Mouse (Mus musculus) lung, embryonic 14.5 days (tissue): ENCODE measurements around the gene Gm20388. TPM values are rescaled to one million over a fixed set of nuclear protein-coding genes. Genes with fewer than 3 reads are reported as not detected.

Experiments used
- ATAC-seq: fragments of 200-750 bp; cut with Nextera tagmentation; 2 replicates; pipeline ENCODE4 v1.8.0; 2017; ENCODE audit warnings: mild to moderate bottlenecking, moderate TSS enrichment, moderate library complexity; ENCODE audit not compliant: insufficient read depth
- DNase-seq: peaks from one replicate; pipeline ENCODE4 v3.0.0-alpha.2; 2015
- H3K27ac ChIP-seq: fragments of 300-500 bp; sonication (generic); 2 replicates; pipeline ENCODE4 v1.5.1; 2014; ENCODE audit warnings: low read depth, mild to moderate bottlenecking, moderate library complexity
- H3K27me3 ChIP-seq: fragments of 300-500 bp; sonication (generic); 2 replicates; pipeline ENCODE4 v1.6.1; 2014; ENCODE audit warnings: low read length, control low read depth; ENCODE audit not compliant: insufficient read depth
- H3K36me3 ChIP-seq: fragments of 300-500 bp; sonication (generic); 2 replicates; pipeline ENCODE4 v1.6.1; 2014; ENCODE audit warnings: control low read depth; ENCODE audit not compliant: insufficient read depth
- H3K4me1 ChIP-seq: fragments of 300-500 bp; sonication (generic); 2 replicates; pipeline ENCODE4 v1.6.1; 2014; ENCODE audit warnings: antibody characterized with exemption, control low read depth; ENCODE audit not compliant: insufficient read depth
- H3K4me2 ChIP-seq: fragments of 300-500 bp; sonication (generic); 2 replicates; pipeline ENCODE4 v1.6.1; 2014; ENCODE audit warnings: mild to moderate bottlenecking
- H3K4me3 ChIP-seq: fragments of 300-500 bp; sonication (generic); 2 replicates; pipeline ENCODE4 v1.5.1; 2014; ENCODE audit warnings: low read depth, low read length
- H3K9ac ChIP-seq: fragments of 300-500 bp; sonication (generic); 2 replicates; pipeline ENCODE4 v1.6.1; 2014
- H3K9me3 ChIP-seq: fragments of 300-500 bp; sonication (generic); 2 replicates; pipeline ENCODE4 v1.6.1; 2016; ENCODE audit warnings: low read depth, low read length, control low read depth
- CTCF ChIP-seq: IDR thresholded peaks from 2 replicates; pipeline ENCODE4 v1.5.1; 2016; ENCODE audit warnings: antibody characterized with exemption, low read depth
- WGBS: fragments of 180-500 bp; shearing (Covaris S2); extraction: QIAGEN DNeasy Blood & Tissue Kit; methylation state at CpG from one replicate; pipeline ENCODE4 v1.1.7; 2014; 5-methylcytosine and 5-hydroxymethylcytosine counted together
- polyA plus RNA-seq: library from polyadenylated mRNA; unstranded; fragments of >200 nt; fragmentation: Nextera tagmentation; extraction: Ambion mirVana; gene quantifications from 2 replicates; pipeline ENCODE4 v1.2.1, GENCODE M21; 2014

Gene Gm20388
- polyA plus RNA-seq, 1 experiment from 2014 or later: not detected

- 55% methylated on average over 11 of the region's 11 CpGs for WGBS
- H3K27ac ChIP-seq: no peak overlapping the region
These were observed 2546.5 kb downstream of the Gm20388 start for GRCm38 (mm10) chr8:122457171-122457570.

GRCm38 (mm10) chr8:122459218-122459900, 2548.7 kb downstream of the Gm20388 start:
- Histone ChIP-seq H3K4me1 (0 out of 2 replicates have a peak, but pooled peaks cover 10% of the 10 kb centered on the region), H3K36me3 (no peaks in the 10 kb centered on the region), H3K27me3 (peaks cover 34% of the 10 kb centered on the region), H3K4me3 (no peak overlapping the region), H3K27ac (no peak overlapping the region), H3K9me3 (no peaks in the 10 kb centered on the region), H3K9ac (no peak overlapping the region), H3K4me2 (peak overlapping the region; percentile 64; the same call in 1 of the 2 replicates)
- WGBS: 50% methylated on average over 6 of the region's 6 CpGs
- no peak for DNase-seq
- ATAC-seq: no peak
- peak; percentile 57 for TF ChIP-seq CTCF

More at GRCm38 (mm10) chr8:122457171-122457570, 2546.5 kb downstream of the Gm20388 start:
- no peak for TF ChIP-seq CTCF
- no peak for DNase-seq
- ATAC-seq: no peak
- Histone ChIP-seq H3K9ac (no peak overlapping the region), H3K36me3 (no peaks in the 10 kb centered on the region), H3K4me1 (0 out of 2 replicates have a peak, but pooled peaks cover 3% of the 10 kb centered on the region), H3K4me2 (no peak overlapping the region), H3K27me3 (peaks cover 34% of the 10 kb centered on the region), H3K9me3 (no peaks in the 10 kb centered on the region), H3K4me3 (no peak overlapping the region)

GRCm38 (mm10) chr8:122459990-122460389, 2549.3 kb downstream of the Gm20388 start:
- peaks cover 34% of the 10 kb centered on the region for H3K27me3 ChIP-seq
- H3K4me3 ChIP-seq: peak overlapping the region; percentile 32
- H3K9ac ChIP-seq: peak overlapping the region; percentile 32; the same call in 1 of the 2 replicates
- no peaks in the 10 kb centered on the region for H3K36me3 ChIP-seq
- 22% methylated on average over 7 of the region's 7 CpGs for WGBS
- 0 out of 2 replicates have a peak, but pooled peaks cover 10% of the 10 kb centered on the region for H3K4me1 ChIP-seq
- 0 out of 2 replicates have a peak overlapping the region, but pooled peaks have one; percentile 2 for H3K27ac ChIP-seq
- DNase-seq (no peak), ATAC-seq (no peak)
- TF ChIP-seq CTCF: no peak
- H3K4me2 ChIP-seq: peak overlapping the region; percentile 64
- no peaks in the 10 kb centered on the region for H3K9me3 ChIP-seq

GRCm38 (mm10) chr8:122460524-122461472, 2550.2 kb downstream of the Gm20388 start, which contains the start of gene Snai3:
Gene Snai3 (minus strand): TSS chr8:122460733.
- Histone ChIP-seq H3K36me3 (peaks cover 1% of the 10 kb centered on the region; the same call in 1 of the 2 replicates), H3K27me3 (peaks cover 34% of the 10 kb centered on the region), H3K9me3 (no peaks in the 10 kb centered on the region), H3K9ac (peak within 1 kb of the TSS; percentile 32; the same call in 1 of the 2 replicates), H3K4me2 (peak within 1 kb of the TSS; percentile 64), H3K27ac (0 out of 2 replicates have a peak within 1 kb of the TSS, but pooled peaks have one; percentile 18), H3K4me3 (peak within 1 kb of the TSS; percentile 32), H3K4me1 (0 out of 2 replicates have a peak, but pooled peaks cover 10% of the 10 kb centered on the region)
- TF ChIP-seq CTCF: no peak
- WGBS: 2% methylated on average over 56 of the region's 56 CpGs
- ATAC-seq (peak; percentile 76), DNase-seq (peak; percentile 72)

- H3K9ac ChIP-seq: no peak overlapping the region
- DNase-seq: no peak
These were observed 2551.0 kb downstream of the Gm20388 start for GRCm38 (mm10) chr8:122461473-122462148.

GRCm38 (mm10) chr8:122462510-122462909, 2551.9 kb downstream of the Gm20388 start:
- Histone ChIP-seq H3K4me3 (no peak overlapping the region), H3K9ac (no peak overlapping the region), H3K36me3 (peaks cover 18% of the 10 kb centered on the region), H3K27ac (no peak overlapping the region), H3K4me2 (no peak overlapping the region), H3K27me3 (peaks cover 34% of the 10 kb centered on the region), H3K9me3 (no peaks in the 10 kb centered on the region), H3K4me1 (0 out of 2 replicates have a peak, but pooled peaks cover 10% of the 10 kb centered on the region)
- WGBS: 64% methylated on average over 8 of the region's 8 CpGs
- no peak for DNase-seq
- ATAC-seq: no peak
- no peak for TF ChIP-seq CTCF

More at GRCm38 (mm10) chr8:122461473-122462148, 2551.0 kb downstream of the Gm20388 start:
- no peak for TF ChIP-seq CTCF
- no peaks in the 10 kb centered on the region for H3K9me3 ChIP-seq
- H3K27me3 ChIP-seq: peaks cover 34% of the 10 kb centered on the region
- no peak overlapping the region; the same call in 1 of the 2 replicates for H3K4me2 ChIP-seq
- H3K4me1 ChIP-seq: 0 out of 2 replicates have a peak, but pooled peaks cover 10% of the 10 kb centered on the region
- peaks cover 9% of the 10 kb centered on the region for H3K36me3 ChIP-seq
- no peak overlapping the region for H3K4me3 ChIP-seq
- H3K27ac ChIP-seq: 0 out of 2 replicates have a peak overlapping the region, but pooled peaks have one; percentile 18
- WGBS: 56% methylated on average over 11 of the region's 11 CpGs
- no peak for ATAC-seq
